Mouse (Mus musculus): Measurements from ENCODE around the gene Olfr263. TPM values are rescaled to one million over a fixed set of nuclear protein-coding genes. Genes with fewer than 3 reads are reported as not detected.

Gene Olfr263
- polyA plus RNA-seq, 1 experiment: not detected

GRCm38 (mm10) chr13:21167910-21168300, 38.5 kb downstream of the Olfr263 start:
- Histone ChIP-seq H3K36me3 (ENCODE audit: control insufficient read depth, insufficient read depth, low read length, poor library complexity, severe bottlenecking) (no peaks in the 10 kb centered on the region), H3K9ac (ENCODE audit: low read depth, poor library complexity, severe bottlenecking) (peak overlapping the region; percentile 76), H3K4me3 (ENCODE audit: low read depth, low read length) (peak overlapping the region; percentile 49), H3K9me3 (replicated peaks; ENCODE audit: control insufficient read depth, insufficient read depth, low read length, poor library complexity, severe bottlenecking) (no peaks in the 10 kb centered on the region), H3K27me3 (ENCODE audit: control insufficient read depth, insufficient read depth, low read length, poor library complexity, severe bottlenecking) (no peaks in the 10 kb centered on the region), H3K27ac (ENCODE audit: insufficient read depth, low read length) (no peak overlapping the region), H3K4me1 (ENCODE audit: control insufficient read depth, insufficient read depth, low read length) (no peaks in the 10 kb centered on the region)
- no peak for TF ChIP-seq EP300 (IDR thresholded peaks at IDR 0.05; ENCODE audit: insufficient read depth, low read depth, low read length)
- TF ChIP-seq CTCF (IDR thresholded peaks at IDR 0.05; ENCODE audit: low read depth, low read length): no peak
- no peak for TF ChIP-seq POLR2A (IDR thresholded peaks at IDR 0.05; ENCODE audit: insufficient read depth, low read length)

DNA sequence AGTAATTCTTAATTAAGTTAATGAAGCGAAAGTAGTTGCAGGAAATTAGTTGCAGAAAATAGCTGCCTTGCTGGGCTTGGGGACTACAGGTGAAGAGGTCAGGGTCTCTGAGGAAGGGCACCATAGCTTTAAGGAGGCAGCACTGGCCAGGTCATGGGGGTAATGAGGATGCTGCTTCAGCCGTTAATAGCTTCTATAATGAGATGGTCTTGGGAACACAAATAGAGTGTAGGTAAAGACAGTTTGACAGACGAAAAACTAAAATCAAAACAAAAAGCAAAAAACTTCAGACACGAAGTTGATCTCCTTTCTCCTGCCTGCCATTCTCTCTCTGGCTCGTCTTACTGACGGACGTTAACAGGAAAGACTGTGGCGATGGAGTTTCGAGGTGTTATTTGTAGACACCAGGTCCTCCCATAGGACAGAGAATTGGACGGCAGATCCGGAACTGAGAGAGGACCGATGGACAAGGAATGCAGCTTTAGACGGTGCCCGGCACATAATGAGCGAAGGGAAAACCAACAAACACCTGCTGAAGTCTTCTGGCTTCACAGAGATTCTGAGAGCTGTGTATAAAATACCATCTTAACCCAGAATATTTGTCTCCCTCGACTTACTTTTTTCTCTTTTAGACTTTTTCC, 39.1 kb downstream of the Olfr263 start:
- peak overlapping the region; percentile 96 for H3K4me3 ChIP-seq (ENCODE audit: low read depth, low read length)
- no peaks in the 10 kb centered on the region for H3K36me3 ChIP-seq (ENCODE audit: control insufficient read depth, insufficient read depth, low read length, poor library complexity, severe bottlenecking)
- TF ChIP-seq EP300 (IDR thresholded peaks at IDR 0.05; ENCODE audit: insufficient read depth, low read depth, low read length) (no peak), POLR2A (IDR thresholded peaks at IDR 0.05; ENCODE audit: insufficient read depth, low read length) (no peak), CTCF (IDR thresholded peaks at IDR 0.05; ENCODE audit: low read depth, low read length) (no peak)
- H3K4me1 ChIP-seq (ENCODE audit: control insufficient read depth, insufficient read depth, low read length): no peaks in the 10 kb centered on the region
- H3K9ac ChIP-seq (ENCODE audit: low read depth, poor library complexity, severe bottlenecking): peak overlapping the region; percentile 76
- H3K27me3 ChIP-seq (ENCODE audit: control insufficient read depth, insufficient read depth, low read length, poor library complexity, severe bottlenecking): no peaks in the 10 kb centered on the region
- H3K9me3 ChIP-seq (replicated peaks; ENCODE audit: control insufficient read depth, insufficient read depth, low read length, poor library complexity, severe bottlenecking): no peaks in the 10 kb centered on the region
- no peak overlapping the region for H3K27ac ChIP-seq (ENCODE audit: insufficient read depth, low read length)

DNA sequence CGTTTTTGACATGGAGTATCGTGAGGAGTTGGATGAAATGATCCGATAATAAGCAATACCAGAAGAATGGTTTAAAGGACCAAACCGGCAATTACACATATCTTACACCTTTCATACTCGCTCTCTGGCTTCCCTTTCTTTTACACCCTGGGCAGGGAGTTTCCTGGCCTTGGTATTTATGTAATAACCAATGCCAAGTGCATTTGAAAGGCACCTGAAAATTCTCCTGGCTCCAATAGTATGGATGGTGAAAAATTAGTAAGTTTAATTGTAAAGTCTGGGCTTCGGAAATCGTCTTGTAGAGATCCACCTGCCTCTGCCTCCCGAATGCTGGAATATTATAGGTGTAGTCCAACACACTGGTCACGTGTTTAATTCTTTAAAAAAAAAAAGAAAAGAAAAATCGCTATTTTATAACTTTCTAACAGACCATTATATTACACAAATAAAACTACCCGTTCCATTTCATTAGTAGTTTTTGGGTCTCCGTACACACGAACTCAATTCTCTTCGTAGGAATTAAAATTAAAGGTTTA, 39.8 kb downstream of the Olfr263 start:
- Histone ChIP-seq H3K27me3 (ENCODE audit: control insufficient read depth, insufficient read depth, low read length, poor library complexity, severe bottlenecking) (no peaks in the 10 kb centered on the region), H3K4me1 (ENCODE audit: control insufficient read depth, insufficient read depth, low read length) (no peaks in the 10 kb centered on the region), H3K27ac (ENCODE audit: insufficient read depth, low read length) (no peak overlapping the region), H3K4me3 (ENCODE audit: low read depth, low read length) (peak overlapping the region; percentile 96), H3K36me3 (ENCODE audit: control insufficient read depth, insufficient read depth, low read length, poor library complexity, severe bottlenecking) (no peaks in the 10 kb centered on the region), H3K9ac (ENCODE audit: low read depth, poor library complexity, severe bottlenecking) (peak overlapping the region; percentile 76), H3K9me3 (replicated peaks; ENCODE audit: control insufficient read depth, insufficient read depth, low read length, poor library complexity, severe bottlenecking) (no peaks in the 10 kb centered on the region)
- TF ChIP-seq EP300 (IDR thresholded peaks at IDR 0.05; ENCODE audit: insufficient read depth, low read depth, low read length) (no peak), CTCF (IDR thresholded peaks at IDR 0.05; ENCODE audit: low read depth, low read length) (no peak), POLR2A (IDR thresholded peaks at IDR 0.05; ENCODE audit: insufficient read depth, low read length) (no peak)

- H3K9ac ChIP-seq (ENCODE audit: low read depth, poor library complexity, severe bottlenecking): peak overlapping the region; percentile 49
- no peak for TF ChIP-seq EP300 (IDR thresholded peaks at IDR 0.05; ENCODE audit: insufficient read depth, low read depth, low read length)
- no peak for TF ChIP-seq POLR2A (IDR thresholded peaks at IDR 0.05; ENCODE audit: insufficient read depth, low read length)
- TF ChIP-seq CTCF (IDR thresholded peaks at IDR 0.05; ENCODE audit: low read depth, low read length): no peak
- H3K27me3 ChIP-seq (ENCODE audit: control insufficient read depth, insufficient read depth, low read length, poor library complexity, severe bottlenecking): no peaks in the 10 kb centered on the region
- no peak overlapping the region for H3K27ac ChIP-seq (ENCODE audit: insufficient read depth, low read length)
- H3K4me1 ChIP-seq (ENCODE audit: control insufficient read depth, insufficient read depth, low read length): no peaks in the 10 kb centered on the region
- no peaks in the 10 kb centered on the region for H3K9me3 ChIP-seq (replicated peaks; ENCODE audit: control insufficient read depth, insufficient read depth, low read length, poor library complexity, severe bottlenecking)
- no peaks in the 10 kb centered on the region for H3K36me3 ChIP-seq (ENCODE audit: control insufficient read depth, insufficient read depth, low read length, poor library complexity, severe bottlenecking)
- H3K4me3 ChIP-seq (ENCODE audit: low read depth, low read length): peak overlapping the region; percentile 94
Observed at GRCm38 (mm10) chr13:21169657-21170430, 40.4 kb downstream of the Olfr263 start.

- TF ChIP-seq POLR2A (IDR thresholded peaks at IDR 0.05; ENCODE audit: insufficient read depth, low read length): no peak
- TF ChIP-seq CTCF (IDR thresholded peaks at IDR 0.05; ENCODE audit: low read depth, low read length): no peak
- TF ChIP-seq EP300 (IDR thresholded peaks at IDR 0.05; ENCODE audit: insufficient read depth, low read depth, low read length): no peak
- no peaks in the 10 kb centered on the region for H3K4me1 ChIP-seq (ENCODE audit: control insufficient read depth, insufficient read depth, low read length)
- H3K4me3 ChIP-seq (ENCODE audit: low read depth, low read length): peak overlapping the region; percentile 71
- no peak overlapping the region for H3K27ac ChIP-seq (ENCODE audit: insufficient read depth, low read length)
- no peaks in the 10 kb centered on the region for H3K9me3 ChIP-seq (replicated peaks; ENCODE audit: control insufficient read depth, insufficient read depth, low read length, poor library complexity, severe bottlenecking)
- no peaks in the 10 kb centered on the region for H3K36me3 ChIP-seq (ENCODE audit: control insufficient read depth, insufficient read depth, low read length, poor library complexity, severe bottlenecking)
- H3K27me3 ChIP-seq (ENCODE audit: control insufficient read depth, insufficient read depth, low read length, poor library complexity, severe bottlenecking): no peaks in the 10 kb centered on the region
- H3K9ac ChIP-seq (ENCODE audit: low read depth, poor library complexity, severe bottlenecking): peak overlapping the region; percentile 4
Observed at GRCm38 (mm10) chr13:21170431-21171155, 41.2 kb downstream of the Olfr263 start.
